Mouse (Mus musculus): Measurements from ENCODE around the gene Tmf1. TPM values are rescaled to one million over a fixed set of nuclear protein-coding genes. Genes with fewer than 3 reads are reported as not detected.

The Tmf1 gene
- polyA plus RNA-seq, 1 experiment from 2014 or later, result 31.1 TPM

DNA sequence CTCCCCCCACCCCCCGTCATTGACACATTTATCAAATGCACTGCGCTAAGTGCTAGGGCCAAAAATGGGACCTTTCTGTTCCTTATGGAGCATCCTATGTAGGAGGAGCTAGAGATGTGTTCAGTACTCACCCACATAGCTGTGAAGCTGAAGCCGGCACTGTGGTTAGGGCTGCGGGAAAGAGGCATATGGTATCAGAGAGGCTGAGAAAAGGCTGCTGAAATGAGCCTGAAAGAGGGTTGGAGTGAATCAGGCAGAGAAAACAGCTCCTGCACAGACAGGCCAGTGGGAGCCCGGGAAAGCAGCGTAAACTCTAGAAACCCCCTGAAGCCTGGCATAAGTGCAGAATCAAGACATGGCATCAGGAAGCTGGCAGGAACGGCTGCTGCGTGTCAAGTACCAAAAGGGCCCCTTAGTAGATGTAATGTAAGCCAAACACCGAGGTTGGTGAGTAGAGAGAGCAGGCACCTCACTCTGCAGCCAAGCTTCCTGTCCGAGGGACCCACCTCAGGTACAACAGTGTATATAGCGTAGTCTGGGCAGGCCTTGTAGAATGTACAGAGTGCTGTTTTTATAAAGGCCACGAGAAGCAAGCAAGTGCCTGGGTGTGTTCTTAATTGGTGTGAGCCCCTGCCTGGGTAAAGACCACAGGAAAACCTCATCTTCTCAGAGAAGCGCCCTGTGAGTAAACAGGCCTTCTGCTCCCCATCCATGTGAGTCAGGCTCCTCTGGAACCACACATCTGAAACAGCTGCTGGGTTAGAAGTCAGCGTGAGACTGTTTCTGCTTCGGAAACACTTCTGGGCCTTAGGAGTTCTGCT is 42.5 kb upstream of the Tmf1 start:
- Histone ChIP-seq H3K27me3 (ENCODE audit: control insufficient read depth, insufficient read depth, low read length) (no peaks in the 10 kb centered on the region), H3K4me2 (ENCODE audit: low read depth, severe bottlenecking) (no peak overlapping the region), H3K4me1 (ENCODE audit: control insufficient read depth, insufficient read depth, low read length) (0 out of 2 replicates have a peak, but pooled peaks cover 2% of the 10 kb centered on the region), H3K4me3 (ENCODE audit: low read depth, low read length) (no peak overlapping the region), H3K9ac (ENCODE audit: low read length) (no peak overlapping the region), H3K9me3 (ENCODE audit: control insufficient read depth, low read length) (no peaks in the 10 kb centered on the region), H3K27ac (replicated peaks; ENCODE audit: low read depth, low read length) (no peak overlapping the region), H3K36me3 (ENCODE audit: control insufficient read depth, insufficient read depth, low read length) (no peaks in the 10 kb centered on the region)
- WGBS, result 72% methylated on average over 15 of the region's 15 CpGs
- DNase-seq (ENCODE audit: low spot score), result no peak
- 0 out of 2 replicates have a peak, but pooled peaks have one; percentile 62 for ATAC-seq (ENCODE audit: insufficient number of reproducible peaks, low FRiP score, low TSS enrichment, low read depth)

DNA sequence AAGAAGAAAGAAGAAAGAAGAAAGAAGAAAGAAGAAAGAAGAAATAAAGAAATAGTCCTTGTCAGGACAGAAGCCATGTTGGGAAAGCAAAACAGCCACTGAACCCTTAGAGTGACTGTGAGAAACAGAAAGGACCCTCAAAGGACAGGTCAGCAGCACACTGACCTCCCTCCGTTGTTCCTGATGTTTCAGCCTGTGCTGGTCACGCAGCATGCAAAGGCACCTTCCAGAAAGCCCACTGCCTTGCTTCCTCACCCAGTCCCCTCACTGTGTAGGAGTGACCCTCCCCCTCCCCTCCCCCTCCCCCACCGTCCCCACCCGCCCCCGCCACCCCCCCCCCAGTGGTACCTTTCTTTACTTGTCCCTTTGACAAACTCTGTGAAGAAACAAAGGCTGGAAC is 41.8 kb upstream of the Tmf1 start:
- no peak overlapping the region for H3K9ac ChIP-seq (ENCODE audit: low read length)
- H3K36me3 ChIP-seq (ENCODE audit: control insufficient read depth, insufficient read depth, low read length), result no peaks in the 10 kb centered on the region
- 0 out of 2 replicates have a peak, but pooled peaks cover 2% of the 10 kb centered on the region for H3K4me1 ChIP-seq (ENCODE audit: control insufficient read depth, insufficient read depth, low read length)
- ATAC-seq (ENCODE audit: insufficient number of reproducible peaks, low FRiP score, low TSS enrichment, low read depth) (no peak), DNase-seq (ENCODE audit: low spot score) (no peak)
- 82% methylated on average over 2 of the region's 5 CpGs for WGBS
- no peak overlapping the region for H3K4me2 ChIP-seq (ENCODE audit: low read depth, severe bottlenecking)
- no peaks in the 10 kb centered on the region for H3K27me3 ChIP-seq (ENCODE audit: control insufficient read depth, insufficient read depth, low read length)
- no peak overlapping the region for H3K27ac ChIP-seq (replicated peaks; ENCODE audit: low read depth, low read length)
- no peaks in the 10 kb centered on the region for H3K9me3 ChIP-seq (ENCODE audit: control insufficient read depth, low read length)
- no peak overlapping the region for H3K4me3 ChIP-seq (ENCODE audit: low read depth, low read length)

DNA sequence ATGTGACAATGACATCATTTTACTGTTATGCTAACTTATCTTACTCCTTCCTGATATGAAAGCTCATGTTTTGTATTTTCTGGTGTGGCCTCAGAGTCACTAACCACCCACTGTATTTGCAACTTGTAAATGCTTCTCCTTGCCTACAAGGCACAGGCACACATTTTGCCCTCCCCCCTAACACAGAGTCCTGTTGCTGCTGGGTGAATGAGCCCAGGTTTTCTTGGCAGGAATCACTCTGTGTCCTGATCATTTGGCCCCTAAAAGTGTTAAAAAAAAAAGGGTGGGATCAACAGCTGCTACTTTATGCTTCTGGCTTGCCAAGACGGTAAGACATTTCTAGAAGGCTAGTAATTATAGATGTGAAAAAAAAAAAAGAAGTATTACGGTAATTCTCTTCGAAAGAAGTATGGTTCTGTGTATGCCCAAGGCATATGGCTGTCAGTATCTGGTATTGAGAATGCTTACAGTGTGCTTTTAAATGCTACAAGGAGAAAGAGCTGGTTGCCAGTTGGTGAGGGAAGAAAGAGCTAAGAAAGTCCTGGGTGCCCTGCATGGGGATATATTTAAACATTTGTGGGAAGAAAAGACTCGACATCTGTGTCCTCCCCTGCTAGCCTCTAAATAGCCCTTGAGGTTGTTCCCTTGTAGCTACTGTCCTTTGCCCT is 37.4 kb upstream of the Tmf1 start:
- no peak overlapping the region for H3K9ac ChIP-seq (ENCODE audit: low read length)
- no peaks in the 10 kb centered on the region for H3K9me3 ChIP-seq (ENCODE audit: control insufficient read depth, low read length)
- H3K4me2 ChIP-seq (ENCODE audit: low read depth, severe bottlenecking), result no peak overlapping the region
- H3K27me3 ChIP-seq (ENCODE audit: control insufficient read depth, insufficient read depth, low read length), result no peaks in the 10 kb centered on the region
- no peaks in the 10 kb centered on the region for H3K36me3 ChIP-seq (ENCODE audit: control insufficient read depth, insufficient read depth, low read length)
- DNase-seq (ENCODE audit: low spot score) (no peak), ATAC-seq (ENCODE audit: insufficient number of reproducible peaks, low FRiP score, low TSS enrichment, low read depth) (no peak)
- 73% methylated on average over 4 of the region's 4 CpGs for WGBS
- H3K4me1 ChIP-seq (ENCODE audit: control insufficient read depth, insufficient read depth, low read length), result no peaks in the 10 kb centered on the region; the same call in 1 of the 2 replicates
- H3K27ac ChIP-seq (replicated peaks; ENCODE audit: low read depth, low read length), result no peak overlapping the region
- no peak overlapping the region for H3K4me3 ChIP-seq (ENCODE audit: low read depth, low read length)

DNA sequence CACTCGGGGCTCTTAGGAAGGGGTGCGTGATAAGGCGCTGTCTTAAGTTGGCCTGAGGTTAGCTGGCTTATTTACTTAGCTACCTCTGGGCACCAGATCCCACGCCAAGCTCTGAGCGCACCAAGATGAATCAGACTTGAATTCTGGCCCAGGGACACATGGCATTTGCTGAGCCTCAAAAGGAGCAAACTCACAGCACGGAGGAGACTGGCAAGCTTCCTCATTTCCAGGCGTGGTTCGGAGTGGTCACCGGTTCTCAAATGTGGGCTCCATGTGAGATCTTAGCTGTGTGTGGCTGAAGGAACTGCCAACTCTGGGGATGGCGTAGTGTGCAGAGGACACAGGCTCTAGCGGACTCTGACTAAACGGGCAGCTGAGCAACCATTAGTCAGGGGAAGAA is 33.1 kb upstream of the Tmf1 start:
- Histone ChIP-seq H3K36me3 (ENCODE audit: control insufficient read depth, insufficient read depth, low read length) (no peaks in the 10 kb centered on the region), H3K27ac (replicated peaks; ENCODE audit: low read depth, low read length) (no peak overlapping the region), H3K9me3 (ENCODE audit: control insufficient read depth, low read length) (no peaks in the 10 kb centered on the region), H3K27me3 (ENCODE audit: control insufficient read depth, insufficient read depth, low read length) (no peaks in the 10 kb centered on the region), H3K4me3 (ENCODE audit: low read depth, low read length) (no peak overlapping the region), H3K4me2 (ENCODE audit: low read depth, severe bottlenecking) (peak overlapping the region; percentile 68; the same call in 1 of the 2 replicates), H3K4me1 (ENCODE audit: control insufficient read depth, insufficient read depth, low read length) (peaks cover 4% of the 10 kb centered on the region), H3K9ac (ENCODE audit: low read length) (no peak overlapping the region)
- 84% methylated on average over 12 of the region's 12 CpGs for WGBS
- no peak for DNase-seq (ENCODE audit: low spot score)
- no peak for ATAC-seq (ENCODE audit: insufficient number of reproducible peaks, low FRiP score, low TSS enrichment, low read depth)

DNA sequence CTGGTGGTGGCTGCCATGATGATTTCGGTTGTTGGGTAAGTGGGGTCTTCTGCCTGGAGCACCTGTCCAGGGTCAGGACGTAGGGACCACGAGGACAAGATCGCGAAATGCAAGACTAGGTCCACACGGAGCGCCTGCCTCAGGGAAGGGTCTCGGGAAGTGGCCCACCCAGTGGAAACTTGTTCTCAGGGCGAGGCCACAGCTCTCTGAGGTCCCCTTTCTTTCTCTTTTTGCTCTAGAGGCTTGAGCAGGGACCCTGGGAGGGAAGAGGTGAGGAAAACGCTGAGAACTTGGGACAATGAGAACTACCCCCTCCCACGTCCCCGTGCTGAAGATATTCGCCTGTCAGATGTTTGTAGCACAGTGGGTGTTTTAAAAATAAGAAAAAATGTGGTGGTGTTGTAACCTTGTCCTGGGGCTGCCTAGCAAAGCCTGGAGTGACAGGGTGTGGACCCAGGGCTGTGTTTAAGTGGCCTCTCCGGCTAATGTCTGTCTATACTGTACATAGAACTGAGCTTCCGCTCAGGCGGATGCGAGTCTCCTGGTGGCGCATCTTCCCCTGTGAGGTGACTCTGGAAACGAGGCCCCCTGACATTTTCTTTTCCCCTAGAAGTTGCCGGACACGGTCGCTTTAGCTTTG is 32.2 kb upstream of the Tmf1 start:
- Histone ChIP-seq H3K4me1 (ENCODE audit: control insufficient read depth, insufficient read depth, low read length) (peaks cover 4% of the 10 kb centered on the region), H3K4me2 (ENCODE audit: low read depth, severe bottlenecking) (peak overlapping the region; percentile 68), H3K36me3 (ENCODE audit: control insufficient read depth, insufficient read depth, low read length) (no peaks in the 10 kb centered on the region), H3K9me3 (ENCODE audit: control insufficient read depth, low read length) (no peaks in the 10 kb centered on the region), H3K4me3 (ENCODE audit: low read depth, low read length) (peak overlapping the region; percentile 46), H3K9ac (ENCODE audit: low read length) (peak overlapping the region; percentile 41), H3K27me3 (ENCODE audit: control insufficient read depth, insufficient read depth, low read length) (no peaks in the 10 kb centered on the region), H3K27ac (replicated peaks; ENCODE audit: low read depth, low read length) (no peak overlapping the region)
- WGBS, result 4% methylated on average over 22 of the region's 22 CpGs
- ATAC-seq (ENCODE audit: insufficient number of reproducible peaks, low FRiP score, low TSS enrichment, low read depth), result peak; percentile 55
- DNase-seq (ENCODE audit: low spot score), result no peak

DNA sequence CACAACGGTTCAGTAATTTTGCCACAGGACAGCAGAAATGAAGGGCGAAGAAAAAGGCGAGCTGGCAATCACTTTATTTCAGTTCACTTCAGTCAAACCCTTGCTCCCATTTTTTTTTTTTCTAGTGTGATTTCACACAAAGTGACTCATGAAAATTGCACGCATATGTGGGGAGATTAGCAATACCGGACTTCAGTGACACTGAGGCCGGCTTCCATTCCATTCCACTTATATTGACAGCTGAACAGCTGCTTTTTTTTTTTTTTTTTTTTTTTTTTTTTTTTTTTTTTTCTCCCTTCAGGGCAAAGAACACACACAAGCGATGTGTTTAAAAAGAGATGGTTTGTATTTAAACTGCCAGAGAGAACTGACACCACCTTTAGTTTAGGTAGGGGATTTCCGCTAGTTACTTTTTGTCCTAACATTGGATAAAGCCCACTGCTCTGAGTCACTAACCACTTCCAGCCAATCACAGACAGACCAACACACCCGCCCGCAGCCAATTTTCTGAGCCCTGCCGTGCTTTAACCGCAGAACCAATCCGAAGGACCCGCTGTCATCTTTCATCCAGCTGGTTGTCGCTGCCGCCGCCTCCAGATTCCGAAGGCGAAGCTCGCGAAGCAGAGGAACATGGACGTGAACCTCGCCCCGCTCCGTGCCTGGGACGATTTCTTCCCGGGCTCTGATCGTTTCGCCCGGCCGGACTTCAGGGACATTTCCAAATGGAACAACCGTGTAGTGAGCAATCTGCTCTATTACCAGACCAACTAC is 31.5 kb upstream of the Tmf1 start, which contains the start of gene Arl6ip5:
Gene Arl6ip5 (plus strand): TSS at position 499 of the 771 bp plus-strand sequence.
- 14% methylated on average over 32 of the region's 32 CpGs for WGBS
- DNase-seq (ENCODE audit: low spot score) (peak; percentile 91), ATAC-seq (ENCODE audit: insufficient number of reproducible peaks, low FRiP score, low TSS enrichment, low read depth) (peak; percentile 65; the same call in 1 of the 2 replicates)
- Histone ChIP-seq H3K36me3 (ENCODE audit: control insufficient read depth, insufficient read depth, low read length) (no peaks in the 10 kb centered on the region), H3K9me3 (ENCODE audit: control insufficient read depth, low read length) (no peaks in the 10 kb centered on the region), H3K4me2 (ENCODE audit: low read depth, severe bottlenecking) (peak within 1 kb of the TSS; percentile 68), H3K4me3 (ENCODE audit: low read depth, low read length) (peak within 1 kb of the TSS; percentile 46), H3K27me3 (ENCODE audit: control insufficient read depth, insufficient read depth, low read length) (no peaks in the 10 kb centered on the region), H3K4me1 (ENCODE audit: control insufficient read depth, insufficient read depth, low read length) (peaks cover 4% of the 10 kb centered on the region), H3K9ac (ENCODE audit: low read length) (peak within 1 kb of the TSS; percentile 41), H3K27ac (replicated peaks; ENCODE audit: low read depth, low read length) (no peak within 1 kb of the TSS)

DNA sequence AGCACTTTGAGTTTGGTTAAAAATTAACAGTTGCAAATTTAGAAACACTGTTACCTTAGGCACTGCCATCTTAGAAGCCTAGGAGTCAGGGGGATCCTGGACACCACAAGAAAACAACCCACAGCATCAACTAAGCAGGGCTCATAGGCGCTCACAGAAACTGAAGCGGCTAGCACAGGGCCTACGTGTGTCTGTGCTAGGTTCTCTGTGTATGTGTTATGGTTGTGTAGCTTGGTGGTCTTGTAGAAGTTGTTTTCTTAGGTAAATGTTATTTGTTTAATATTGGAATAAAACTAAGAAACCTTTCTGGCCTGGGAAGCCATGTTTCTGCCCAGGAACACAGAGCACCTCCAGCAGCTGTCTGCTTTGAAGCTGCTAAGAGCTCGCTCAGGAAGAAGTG is 30.8 kb upstream of the Tmf1 start:
- peaks cover 4% of the 10 kb centered on the region for H3K4me1 ChIP-seq (ENCODE audit: control insufficient read depth, insufficient read depth, low read length)
- no peak overlapping the region for H3K4me2 ChIP-seq (ENCODE audit: low read depth, severe bottlenecking)
- 90% methylated on average over 4 of the region's 4 CpGs for WGBS
- no peak overlapping the region for H3K4me3 ChIP-seq (ENCODE audit: low read depth, low read length)
- DNase-seq (ENCODE audit: low spot score) (no peak), ATAC-seq (ENCODE audit: insufficient number of reproducible peaks, low FRiP score, low TSS enrichment, low read depth) (no peak)
- no peak overlapping the region for H3K9ac ChIP-seq (ENCODE audit: low read length)
- H3K36me3 ChIP-seq (ENCODE audit: control insufficient read depth, insufficient read depth, low read length), result no peaks in the 10 kb centered on the region
- H3K9me3 ChIP-seq (ENCODE audit: control insufficient read depth, low read length), result no peaks in the 10 kb centered on the region
- no peak overlapping the region for H3K27ac ChIP-seq (replicated peaks; ENCODE audit: low read depth, low read length)
- H3K27me3 ChIP-seq (ENCODE audit: control insufficient read depth, insufficient read depth, low read length), result no peaks in the 10 kb centered on the region

DNA sequence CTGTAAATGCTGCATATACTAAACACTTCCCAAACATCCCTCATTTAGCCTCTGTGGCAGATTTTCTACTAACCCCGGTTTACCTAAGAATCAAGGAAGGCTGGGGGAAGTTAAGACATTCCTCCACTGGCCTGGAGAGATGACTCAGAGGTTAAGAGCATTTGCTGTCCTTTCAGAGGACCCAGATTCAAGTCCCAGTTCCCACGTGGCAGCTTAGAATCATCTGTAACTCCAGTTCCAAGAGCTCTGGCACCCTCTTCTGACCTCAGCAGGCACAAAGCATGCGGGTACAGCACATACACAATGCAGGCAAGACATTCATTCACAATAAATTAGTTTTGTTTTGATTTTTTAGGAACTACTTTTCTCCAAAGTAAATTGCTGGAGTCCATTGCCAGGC is 30.3 kb upstream of the Tmf1 start:
- Histone ChIP-seq H3K27me3 (ENCODE audit: control insufficient read depth, insufficient read depth, low read length) (no peaks in the 10 kb centered on the region), H3K27ac (replicated peaks; ENCODE audit: low read depth, low read length) (no peak overlapping the region), H3K4me1 (ENCODE audit: control insufficient read depth, insufficient read depth, low read length) (peaks cover 4% of the 10 kb centered on the region), H3K4me3 (ENCODE audit: low read depth, low read length) (no peak overlapping the region), H3K9me3 (ENCODE audit: control insufficient read depth, low read length) (no peaks in the 10 kb centered on the region), H3K9ac (ENCODE audit: low read length) (no peak overlapping the region), H3K36me3 (ENCODE audit: control insufficient read depth, insufficient read depth, low read length) (no peaks in the 10 kb centered on the region), H3K4me2 (ENCODE audit: low read depth, severe bottlenecking) (no peak overlapping the region)
- no peak for DNase-seq (ENCODE audit: low spot score)
- 56% methylated on average over 3 of the region's 3 CpGs for WGBS
- no peak for ATAC-seq (ENCODE audit: insufficient number of reproducible peaks, low FRiP score, low TSS enrichment, low read depth)

Measured in limb, embryonic 11.5 days (tissue).